Mouse (Mus musculus) testis, adult 2 months (tissue): ENCODE measurements around the gene Rpl5. TPM values are rescaled to one million over a fixed set of nuclear protein-coding genes. Genes with fewer than 3 reads are reported as not detected.

Source experiments
- H3K27ac ChIP-seq: fragments of 200-500 bp; 2 replicates; pipeline ENCODE4 v1.5.1; 2012; ENCODE audit warnings: low read depth, low read length; ENCODE audit not compliant: control insufficient read depth, insufficient read depth
- H3K27me3 ChIP-seq: fragments of 200-500 bp; 2 replicates; pipeline ENCODE4 v1.6.1; 2012; ENCODE audit warnings: mild to moderate bottlenecking, low read length, moderate library complexity; ENCODE audit not compliant: control insufficient read depth, insufficient read depth
- H3K36me3 ChIP-seq: fragments of 200-500 bp; 2 replicates; pipeline ENCODE4 v1.6.1; 2012; ENCODE audit warnings: mild to moderate bottlenecking, low read length; ENCODE audit not compliant: control insufficient read depth, insufficient read depth
- H3K4me1 ChIP-seq: fragments of 200-500 bp; 2 replicates; pipeline ENCODE4 v1.6.1; 2012; ENCODE audit warnings: low read length; ENCODE audit not compliant: control insufficient read depth, insufficient read depth
- H3K4me3 ChIP-seq: fragments of 200-500 bp; 2 replicates; pipeline ENCODE4 v1.5.1; 2012; ENCODE audit warnings: low read depth, mild to moderate bottlenecking, low read length, moderate library complexity, mixed read lengths; ENCODE audit not compliant: control insufficient read depth
- CTCF ChIP-seq: fragments of 200-500 bp; IDR thresholded peaks from 2 replicates; pipeline ENCODE4 v1.5.1; 2012; ENCODE audit warnings: low read depth, mild to moderate bottlenecking, inconsistent platforms, low read length, moderate library complexity; ENCODE audit not compliant: control insufficient read depth, insufficient read depth, insufficient replicate concordance
- POLR2A ChIP-seq: fragments of 200-500 bp; IDR thresholded peaks from 2 replicates; pipeline ENCODE4 v1.6.1; 2012; ENCODE audit warnings: low read depth, mild to moderate bottlenecking, inconsistent platforms, low read length, moderate library complexity; ENCODE audit not compliant: control insufficient read depth
- polyA plus RNA-seq: library from polyadenylated mRNA; depleted of rRNA; stranded (reverse); fragments of >200 nt; gene quantifications from 2 replicates; pipeline ENCODE4 v1.2.3, GENCODE M21; 2012; rRNA removed

Rpl5 gene
- polyA plus RNA-seq, 1 experiment, result 20.7 TPM

GRCm38 (mm10) chr5:107947548-107947947, 47.2 kb downstream of the Rpl5 start:
- H3K4me3 ChIP-seq, result no peak overlapping the region
- no peak for TF ChIP-seq POLR2A
- no peak for TF ChIP-seq CTCF
- H3K4me1 ChIP-seq, result peaks cover 3% of the 10 kb centered on the region; the same call in 1 of the 2 replicates
- H3K27ac ChIP-seq, result no peak overlapping the region
- H3K36me3 ChIP-seq, result no peaks in the 10 kb centered on the region
- no peaks in the 10 kb centered on the region for H3K27me3 ChIP-seq

GRCm38 (mm10) chr5:107948899-107949298, 48.6 kb downstream of the Rpl5 start:
- H3K4me1 ChIP-seq, result peaks cover 3% of the 10 kb centered on the region; the same call in 1 of the 2 replicates
- H3K27me3 ChIP-seq, result no peaks in the 10 kb centered on the region
- no peak overlapping the region for H3K27ac ChIP-seq
- TF ChIP-seq POLR2A, result no peak
- no peak for TF ChIP-seq CTCF
- H3K4me3 ChIP-seq, result no peak overlapping the region
- no peaks in the 10 kb centered on the region for H3K36me3 ChIP-seq

GRCm38 (mm10) chr5:107949607-107950006, 49.3 kb downstream of the Rpl5 start:
- TF ChIP-seq POLR2A (no peak), CTCF (no peak)

DNA sequence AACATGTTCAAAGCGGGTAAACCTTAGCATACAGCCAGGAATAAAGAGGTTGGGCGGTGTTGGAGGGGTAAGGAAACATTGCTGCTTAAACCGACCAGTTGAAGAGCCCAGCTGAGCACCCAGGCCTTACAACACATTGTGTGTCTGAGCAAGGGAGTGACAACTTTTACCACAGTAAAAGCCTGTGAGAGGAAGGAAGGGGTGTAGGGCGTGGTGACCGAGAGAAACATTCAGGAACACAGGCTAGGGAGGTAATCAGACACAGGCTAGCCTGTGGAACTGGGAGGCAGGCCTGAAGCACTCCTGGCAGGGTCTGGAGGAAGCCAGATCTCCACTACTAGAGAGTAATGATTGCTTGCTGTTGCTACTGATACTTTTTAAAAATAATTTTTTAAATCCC, 50.3 kb downstream of the Rpl5 start:
- no peak overlapping the region for H3K27ac ChIP-seq
- no peaks in the 10 kb centered on the region for H3K27me3 ChIP-seq
- H3K4me1 ChIP-seq, result no peaks in the 10 kb centered on the region
- TF ChIP-seq CTCF, result no peak
- no peak overlapping the region for H3K4me3 ChIP-seq
- no peaks in the 10 kb centered on the region for H3K36me3 ChIP-seq

More at GRCm38 (mm10) chr5:107949607-107950006, 49.3 kb downstream of the Rpl5 start:
- Histone ChIP-seq H3K36me3 (no peaks in the 10 kb centered on the region), H3K27me3 (no peaks in the 10 kb centered on the region), H3K27ac (no peak overlapping the region), H3K4me3 (no peak overlapping the region), H3K4me1 (no peaks in the 10 kb centered on the region)

Other genes with a start within 250 kb of the Rpl5 start
- gene Gfi1, start 174.5 kb upstream of the Rpl5 start, polyA plus RNA-seq, result 1.3 and 1.8 TPM in 2 replicates
- 277 and 282 TPM in 2 replicates for gene Ube2d2b, start 70.4 kb upstream of the Rpl5 start, polyA plus RNA-seq
- gene Evi5, start 25.4 kb upstream of the Rpl5 start, polyA plus RNA-seq, result 11.3 and 15.1 TPM in 2 replicates
- 1.6 and 2.3 TPM in 2 replicates for gene Fam69a, start 86.6 kb downstream of the Rpl5 start, polyA plus RNA-seq
- 27.8 and 39.7 TPM in 2 replicates for gene Mtf2, start 165.2 kb downstream of the Rpl5 start, polyA plus RNA-seq
- 12.4 and 13.1 TPM in 2 replicates for gene Tmed5, start 232.1 kb downstream of the Rpl5 start, polyA plus RNA-seq
- 1.3 and 1.7 TPM in 2 replicates for gene Ccdc18, start 232.4 kb downstream of the Rpl5 start, polyA plus RNA-seq